Mouse (Mus musculus): ENCODE measurements around the gene Txlna. TPM values are rescaled to one million over a fixed set of nuclear protein-coding genes. Genes with fewer than 3 reads are reported as not detected.

Gene Txlna
- total RNA-seq, 2 experiments from 2014 or later = 41.4 to 46.8 TPM

- DNase-seq (ENCODE audit: low spot score in 2 of 2) = no peak
Observed at GRCm38 (mm10) chr4:129625496-129625895, 15.4 kb downstream of the Txlna start.

- DNase-seq (ENCODE audit: low spot score in 2 of 2) = peak; percentile 61 to 74
Observed at GRCm38 (mm10) chr4:129625029-129625370, 15.9 kb downstream of the Txlna start.

- DNase-seq (ENCODE audit: low spot score in 2 of 2) = peak; percentile 81 to 85
Observed at GRCm38 (mm10) chr4:129624281-129625028, 16.4 kb downstream of the Txlna start.

GRCm38 (mm10) chr4:129623681-129624091, 17.2 kb downstream of the Txlna start, which contains the start of gene Ccdc28b:
Gene Ccdc28b, minus strand, starts transcription at chr4:129623947.
- peak; percentile 48 to 62 for DNase-seq (ENCODE audit: low spot score in 2 of 2)

- DNase-seq (ENCODE audit: low spot score in 2 of 2) = no peak
Observed at GRCm38 (mm10) chr4:129622803-129623535, 17.9 kb downstream of the Txlna start.

GRCm38 (mm10) chr4:129622120-129622802, 18.6 kb downstream of the Txlna start:
- DNase-seq (ENCODE audit: low spot score in 2 of 2) = no peak

GRCm38 (mm10) chr4:129621283-129621841, 19.5 kb downstream of the Txlna start:
- DNase-seq (ENCODE audit: low spot score in 2 of 2) = no peak

GRCm38 (mm10) chr4:129620419-129621282, 20.2 kb downstream of the Txlna start:
- no peak for DNase-seq (ENCODE audit: low spot score in 2 of 2)

- DNase-seq (ENCODE audit: low spot score in 2 of 2) = peak; percentile 94 to 96
Observed at GRCm38 (mm10) chr4:129618786-129619691, 21.8 kb downstream of the Txlna start, which contains the start of gene Iqcc. Gene Iqcc, minus strand, starts transcription at chr4:129619099.

- DNase-seq (ENCODE audit: low spot score in 2 of 2) = no peak
Observed at GRCm38 (mm10) chr4:129618031-129618430, 22.8 kb downstream of the Txlna start.

- DNase-seq (ENCODE audit: low spot score in 2 of 2) = no peak
Observed at GRCm38 (mm10) chr4:129617121-129617641, 23.7 kb downstream of the Txlna start.

- no peak for DNase-seq (ENCODE audit: low spot score in 2 of 2)
Observed at GRCm38 (mm10) chr4:129616631-129617030, 24.2 kb downstream of the Txlna start.

GRCm38 (mm10) chr4:129615801-129616290, 25.0 kb downstream of the Txlna start:
- no peak for DNase-seq (ENCODE audit: low spot score in 2 of 2)

GRCm38 (mm10) chr4:129614093-129614492, 26.8 kb downstream of the Txlna start, which contains the start of gene Dcdc2b:
Gene Dcdc2b, minus strand, starts transcription at chr4:129614257.
- DNase-seq (ENCODE audit: low spot score in 2 of 2) = no peak

- DNase-seq (ENCODE audit: low spot score in 2 of 2) = no peak
Observed at GRCm38 (mm10) chr4:129610472-129610871, 30.4 kb downstream of the Txlna start.

GRCm38 (mm10) chr4:129610026-129610425, 30.8 kb downstream of the Txlna start:
- no peak for DNase-seq (ENCODE audit: low spot score in 2 of 2)

GRCm38 (mm10) chr4:129609139-129609631, 31.7 kb downstream of the Txlna start:
- no peak for DNase-seq (ENCODE audit: low spot score in 2 of 2)

GRCm38 (mm10) chr4:129608426-129609025, 32.3 kb downstream of the Txlna start:
- DNase-seq (ENCODE audit: low spot score in 2 of 2) = peak; percentile 82 to 86
